In genomic region chr3:57845786-57846661, GRCm38 (mm10) we compare ENCODE assay signal across 7 mouse cellular contexts. TPM values are rescaled to one million over a fixed set of nuclear protein-coding genes. Genes with fewer than 3 reads are reported as not detected.
DNase-seq lines count a peak whose midpoint lies in the region; ATAC-seq and TF ChIP-seq lines count a peak whose summit lies in the region.

No protein-coding gene starts in this region.

- peak; percentile 2 for DNase-seq in thymus, postnatal 0 days (ENCODE audit: low spot score)
- DNase-seq in thymus, adult 2 months, result no peak
- DNase-seq in embryo, embryonic 11.5 days (ENCODE audit: low read depth, low spot score), result peak; percentile 13
- DNase-seq in heart, postnatal 10 days, result peak; percentile 24 to 34
- DNase-seq in limb, embryonic 11.5 days (ENCODE audit: low spot score), result no peak

- peaks cover 7% of the 10 kb centered on the region for H3K4me1 ChIP-seq in thymus, adult 2 months (replicated peaks; ENCODE audit: control insufficient read depth, insufficient read depth, low read length)
- peaks cover 4% of the 10 kb centered on the region; the same call in 1 of the 2 replicates for H3K4me1 ChIP-seq in limb, embryonic 11.5 days (ENCODE audit: control insufficient read depth, insufficient read depth, low read length)
- peaks cover 10% of the 10 kb centered on the region; the same call in 1 of the 2 replicates for H3K4me1 ChIP-seq in neural tube, embryonic 14.5 days (ENCODE audit: control insufficient read depth, insufficient read depth, low read length)

- no peak overlapping the region for H3K4me3 ChIP-seq in thymus, adult 2 months (ENCODE audit: control insufficient read depth, insufficient read depth, low read length)
- peak overlapping the region; percentile 95 for H3K4me3 ChIP-seq in limb, embryonic 11.5 days (ENCODE audit: low read depth, low read length)
- H3K4me3 ChIP-seq in neural tube, embryonic 14.5 days (ENCODE audit: low read depth, low read length), result peak overlapping the region; percentile 99

- TF ChIP-seq POLR2A in thymus, adult 2 months (IDR thresholded peaks at IDR 0.05; ENCODE audit: control insufficient read depth, extremely low read depth, insufficient read depth, low read length, poor library complexity), result no peak

- H3K27me3 ChIP-seq in thymus, adult 2 months (ENCODE audit: control insufficient read depth, insufficient read depth, low read length), result peaks cover 3% of the 10 kb centered on the region; the same call in 1 of the 2 replicates
- no peaks in the 10 kb centered on the region for H3K27me3 ChIP-seq in limb, embryonic 11.5 days (ENCODE audit: control insufficient read depth, insufficient read depth, low read length)
- H3K27me3 ChIP-seq in neural tube, embryonic 14.5 days (ENCODE audit: control insufficient read depth, insufficient read depth, low read length), result peaks cover 2% of the 10 kb centered on the region; the same call in 1 of the 2 replicates

- ATAC-seq in limb, embryonic 11.5 days (ENCODE audit: insufficient number of reproducible peaks, low FRiP score, low TSS enrichment, low read depth), result no peak
- ATAC-seq in neural tube, embryonic 14.5 days (ENCODE audit: low read depth), result no peak
- ATAC-seq in megakaryocyte, adult 5-6 weeks (ENCODE audit: poor library complexity, severe bottlenecking), result no peak

- WGBS in thymus, adult 2 months, result 80% methylated on average over 11 of the region's 11 CpGs
- 26% methylated on average over 11 of the region's 11 CpGs for WGBS in limb, embryonic 11.5 days
- WGBS in neural tube, embryonic 14.5 days, result 5% methylated on average over 11 of the region's 11 CpGs

- TF ChIP-seq CTCF in thymus, adult 2 months (IDR thresholded peaks at IDR 0.05; ENCODE audit: borderline replicate concordance, control insufficient read depth, extremely low read depth, insufficient read depth, low read length, poor library complexity), result no peak

- no peaks in the 10 kb centered on the region for H3K9me3 ChIP-seq in limb, embryonic 11.5 days (ENCODE audit: control insufficient read depth, low read length)
- no peaks in the 10 kb centered on the region for H3K9me3 ChIP-seq in neural tube, embryonic 14.5 days (ENCODE audit: control insufficient read depth, low read length)

- intact Hi-C loops in heart, postnatal 10 days (cut with DNase I), result loop anchor here (5.0 kb wide), 3 partner anchors 109 to 681 kb away; partner anchors contain the start of genes Eif2a, Rnf13 and Serp1

- H3K9ac ChIP-seq in limb, embryonic 11.5 days (ENCODE audit: low read length), result peak overlapping the region; percentile 88; the same call in 1 of the 2 replicates
- H3K9ac ChIP-seq in neural tube, embryonic 14.5 days (replicated peaks; ENCODE audit: low read depth, low read length), result peak overlapping the region; percentile 98

- no peaks in the 10 kb centered on the region for H3K36me3 ChIP-seq in thymus, adult 2 months (ENCODE audit: control insufficient read depth, insufficient read depth, low read length)
- H3K36me3 ChIP-seq in limb, embryonic 11.5 days (ENCODE audit: control insufficient read depth, insufficient read depth, low read length), result peaks cover 3% of the 10 kb centered on the region; the same call in 1 of the 2 replicates
- peaks cover 19% of the 10 kb centered on the region for H3K36me3 ChIP-seq in neural tube, embryonic 14.5 days (ENCODE audit: control insufficient read depth, insufficient read depth, low read length)

- peak overlapping the region; percentile 59 for H3K4me2 ChIP-seq in limb, embryonic 11.5 days (ENCODE audit: low read depth, severe bottlenecking)
- peak overlapping the region; percentile 84 for H3K4me2 ChIP-seq in neural tube, embryonic 14.5 days (ENCODE audit: low read depth, low read length)

- no peak overlapping the region for H3K27ac ChIP-seq in thymus, adult 2 months (ENCODE audit: control insufficient read depth, insufficient read depth, low read length)
- H3K27ac ChIP-seq in limb, embryonic 11.5 days (replicated peaks; ENCODE audit: low read depth, low read length), result no peak overlapping the region
- peak overlapping the region; percentile 99 for H3K27ac ChIP-seq in neural tube, embryonic 14.5 days (ENCODE audit: low read depth, low read length)

RNA-seq across cellular contexts. Expression of gene Pfn2, which starts 1.9 kb away (rescaled TPM):
- 32.1 and 34.2 TPM in 2 replicates for polyA plus RNA-seq in thymus, postnatal 0 days (2015; fragmentation: Nextera tagmentation; extraction: Ambion mirVana)
- 6.4 and 9.6 TPM in 2 replicates for polyA plus RNA-seq in thymus, adult 2 months (2012; rRNA removed)
- 10 to 100 TPM; 30.1 to 35.2 TPM for total RNA-seq in heart, postnatal 10 days (2021)
- polyA plus RNA-seq in limb, embryonic 11.5 days (2014; fragmentation: Nextera tagmentation; extraction: Ambion mirVana), result 113 and 117 TPM in 2 replicates
- polyA plus RNA-seq in neural tube, embryonic 14.5 days (2014; fragmentation: Nextera tagmentation; extraction: Ambion mirVana), result 717 and 747 TPM in 2 replicates
- 0.32 TPM in 1 of 2 replicates, not detected in the other for total RNA-seq in megakaryocyte, adult 5-6 weeks (2015)
- not detected in 2 replicates for total RNA-seq in megakaryocyte, adult 5-6 weeks (2017)

Comparison
In these comparisons a context has a peak if more than half of its experiments do, and no peak if none do; other contexts are left out.
1. DNase-seq: peak in thymus, postnatal 0 days (single experiment), embryo, embryonic 11.5 days (single experiment) and heart, postnatal 10 days (2 of 2); none in thymus, adult 2 months (single experiment) and limb, embryonic 11.5 days (single experiment).